Mouse (Mus musculus): ENCODE measurements around the gene Cfap161.

DNA sequence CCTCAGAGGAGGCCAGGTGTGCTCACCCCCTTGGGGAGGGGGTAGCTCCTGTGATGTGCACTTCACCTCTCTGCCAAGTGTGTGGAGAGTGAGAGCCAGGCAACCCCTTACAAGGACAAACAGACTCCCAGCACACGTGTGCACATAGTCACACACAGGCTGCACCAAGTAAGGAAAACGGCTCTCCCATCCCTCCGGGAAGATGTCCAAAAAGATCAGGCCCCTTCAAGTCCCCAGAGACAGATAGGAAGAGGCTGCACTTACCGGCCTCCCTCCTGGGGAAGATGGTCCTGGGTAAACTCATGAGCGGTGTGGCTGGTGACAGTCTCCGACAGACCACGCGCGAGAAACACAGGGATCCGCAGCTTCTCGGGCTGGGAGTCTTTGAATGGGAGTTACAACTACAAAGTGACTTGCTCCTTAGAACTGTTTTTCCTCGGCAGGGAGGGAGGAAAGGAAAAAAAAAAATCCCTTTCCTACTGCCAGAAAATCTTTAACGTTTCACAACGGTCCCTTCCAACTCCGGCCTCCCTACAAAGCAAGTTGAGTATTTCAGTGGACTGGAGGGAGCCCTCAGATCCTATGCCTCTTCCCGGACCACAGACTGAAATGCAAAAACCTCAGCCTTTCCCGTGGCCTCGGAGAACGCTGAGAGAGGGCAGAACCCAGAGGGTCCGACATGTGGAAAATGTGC, 49.1 kb downstream of the Cfap161 start, which contains the start of gene Il16:
- no peak for TF ChIP-seq CTCF (IDR thresholded peaks at IDR 0.05; ENCODE audit: borderline replicate concordance, extremely low read depth, insufficient read depth, insufficient read length)
- TF ChIP-seq POLR2A (IDR thresholded peaks at IDR 0.05; ENCODE audit: borderline replicate concordance, extremely low read depth, insufficient read depth, insufficient read length, poor library complexity, severe bottlenecking), result no peak

All from brain, embryonic 14.5 days (tissue).